Mouse (Mus musculus) myocyte (in vitro differentiated cells): Measurements from ENCODE around the gene Trim50.

Experiments used
- CEBPB ChIP-seq: IDR thresholded peaks from 2 replicates; pipeline ENCODE4 v1.6.1; 2011; ENCODE audit warnings: mild to moderate bottlenecking, moderate library complexity; ENCODE audit not compliant: poor library complexity, insufficient read depth, severe bottlenecking
- MYOD1 ChIP-seq, 3 experiments: IDR thresholded peaks; one replicate each; pipeline ENCODE4 v1.6.1; 2011; ENCODE audit warnings: control low read depth in 2 of 3, low read depth in 2 of 3, mild to moderate bottlenecking in 2 of 3, moderate library complexity in 1 of 3; ENCODE audit not compliant: insufficient read length in 2 of 3, control insufficient read depth in 1 of 3
- POLR2A ChIP-seq: IDR thresholded peaks from one replicate; pipeline ENCODE4 v1.6.1; 2011; ENCODE audit warnings: low read depth, mild to moderate bottlenecking, control low read depth, moderate library complexity; ENCODE audit not compliant: insufficient read length
- POLR2AphosphoS2 ChIP-seq: IDR thresholded peaks from one replicate; pipeline ENCODE4 v1.6.1; 2011; ENCODE audit warnings: low read depth, control low read depth; ENCODE audit not compliant: insufficient read length
- TCF12 ChIP-seq: IDR thresholded peaks from one replicate; pipeline ENCODE4 v1.6.1; 2011; ENCODE audit warnings: mild to moderate bottlenecking, control low read depth; ENCODE audit not compliant: poor library complexity, insufficient read depth, severe bottlenecking
- USF1 ChIP-seq: IDR thresholded peaks from one replicate; pipeline ENCODE4 v1.6.1; 2011; ENCODE audit warnings: low read depth, mild to moderate bottlenecking, control low read depth, moderate library complexity

DNA sequence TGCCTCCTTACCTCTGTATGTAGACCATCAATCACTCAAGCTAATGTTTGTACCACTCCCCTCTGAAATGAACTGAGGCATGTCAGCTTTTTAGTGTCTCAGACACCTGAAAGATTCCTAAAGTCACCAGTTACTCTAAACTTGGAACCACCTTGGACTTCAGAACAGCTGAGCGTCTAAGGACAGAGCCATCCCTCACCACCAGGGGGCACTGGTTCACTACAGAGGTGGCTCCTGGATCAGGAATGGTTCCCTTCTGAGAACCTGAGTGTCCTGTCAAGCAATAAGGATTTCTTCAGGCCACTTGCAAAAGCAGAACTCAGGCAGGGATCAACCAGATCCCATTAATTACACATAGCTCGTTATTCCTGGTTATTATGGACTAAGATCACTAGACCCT lies 47.1 kb downstream of the Trim50 start:
- no peak for TF ChIP-seq POLR2AphosphoS2
- no peak for TF ChIP-seq POLR2A
- no peak for TF ChIP-seq CEBPB
- no peak for TF ChIP-seq MYOD1 (IDR thresholded peaks at IDR 0.05; ENCODE audit: control insufficient read depth in 1 of 3, insufficient read length in 2 of 3, low read depth in 2 of 3)
- TF ChIP-seq USF1, result no peak
- no peak for TF ChIP-seq TCF12
